Mouse (Mus musculus) forebrain, embryonic 15.5 days (tissue): Measurements from ENCODE around the gene Larp1. TPM values are rescaled to one million over a fixed set of nuclear protein-coding genes. Genes with fewer than 3 reads are reported as not detected.
"Not testable (repeated sequence)": the region's sequence is repeated elsewhere in the genome, so short reads cannot be mapped to it uniquely, and the experiment has no call there.

Experiments used
- ATAC-seq: fragments of 200-750 bp; cut with Nextera tagmentation; replicated peaks from 2 replicates; pipeline ENCODE4 v1.8.0; 2017; ENCODE audit warnings: mild to moderate bottlenecking, moderate TSS enrichment, moderate library complexity
- H3K27ac ChIP-seq: fragments of 300-500 bp; sonication (generic); replicated peaks from 2 replicates; pipeline ENCODE4 v1.5.1; 2015; ENCODE audit warnings: mild to moderate bottlenecking, inconsistent platforms
- H3K27me3 ChIP-seq: fragments of 300-500 bp; sonication (generic); 2 replicates; pipeline ENCODE4 v1.6.1; 2015; ENCODE audit warnings: inconsistent platforms
- H3K36me3 ChIP-seq: fragments of 300-500 bp; sonication (generic); 2 replicates; pipeline ENCODE4 v1.6.1; 2015; ENCODE audit warnings: mild to moderate bottlenecking, inconsistent platforms
- H3K4me1 ChIP-seq: fragments of 300-500 bp; sonication (generic); 2 replicates; pipeline ENCODE4 v1.6.1; 2015; ENCODE audit warnings: inconsistent platforms
- H3K4me2 ChIP-seq: fragments of 300-500 bp; sonication (generic); replicated peaks from 2 replicates; pipeline ENCODE4 v1.6.1; 2015; ENCODE audit warnings: mild to moderate bottlenecking, inconsistent platforms
- H3K4me3 ChIP-seq: fragments of 300-500 bp; sonication (generic); 2 replicates; pipeline ENCODE4 v1.5.1; 2015; ENCODE audit warnings: mild to moderate bottlenecking, inconsistent platforms
- H3K9ac ChIP-seq: fragments of 300-500 bp; sonication (generic); replicated peaks from 2 replicates; pipeline ENCODE4 v1.6.1; 2015; ENCODE audit warnings: mild to moderate bottlenecking, inconsistent platforms
- H3K9me3 ChIP-seq: fragments of 300-500 bp; sonication (generic); 2 replicates; pipeline ENCODE4 v1.6.1; 2016; ENCODE audit warnings: inconsistent platforms
- WGBS: fragments of 180-500 bp; shearing (Covaris S2); methylation state at CpG from one replicate; pipeline ENCODE4 v1.1.7; 2015; ENCODE audit warnings: mixed read lengths; 5-methylcytosine and 5-hydroxymethylcytosine counted together
- polyA plus RNA-seq: library from polyadenylated mRNA; unstranded; fragments of >200 nt; fragmentation: Nextera tagmentation; extraction: Ambion mirVana; gene quantifications from 2 replicates; pipeline ENCODE4 v1.2.1, GENCODE M21; 2015

Larp1 gene
- polyA plus RNA-seq, 1 experiment from 2014 or later = 18.7 TPM

- Histone ChIP-seq H3K4me1 (no peaks in the 10 kb centered on the region), H3K9me3 (no peaks in the 10 kb centered on the region), H3K9ac (no peak overlapping the region), H3K27ac (no peak overlapping the region), H3K36me3 (peaks cover 24% of the 10 kb centered on the region; the same call in 1 of the 2 replicates), H3K4me2 (no peak overlapping the region), H3K4me3 (no peak overlapping the region), H3K27me3 (no peaks in the 10 kb centered on the region)
- ATAC-seq = no peak
- 91% methylated on average over 5 of the region's 5 CpGs for WGBS
These were observed 34.1 kb downstream of the Larp1 start for GRCm38 (mm10) chr11:58042861-58043431.

- ATAC-seq = no peak
- H3K27me3 ChIP-seq = no peaks in the 10 kb centered on the region
- peaks cover 55% of the 10 kb centered on the region for H3K36me3 ChIP-seq
These were observed 37.6 kb downstream of the Larp1 start for GRCm38 (mm10) chr11:58046438-58046837.

GRCm38 (mm10) chr11:58057455-58057854, 48.6 kb downstream of the Larp1 start:
- no peak overlapping the region for H3K27ac ChIP-seq
- no peak overlapping the region for H3K4me2 ChIP-seq
- peaks cover 72% of the 10 kb centered on the region for H3K36me3 ChIP-seq
- no peaks in the 10 kb centered on the region for H3K4me1 ChIP-seq
- no peak overlapping the region for H3K9ac ChIP-seq
- 0 out of 2 replicates have a peak, but pooled peaks have one; percentile 23 for ATAC-seq
- no peaks in the 10 kb centered on the region for H3K27me3 ChIP-seq
- no peaks in the 10 kb centered on the region for H3K9me3 ChIP-seq
- no peak overlapping the region for H3K4me3 ChIP-seq
- WGBS = 42% methylated on average over 6 of the region's 6 CpGs

More at GRCm38 (mm10) chr11:58046438-58046837, 37.6 kb downstream of the Larp1 start:
- Histone ChIP-seq H3K4me3 (no peak overlapping the region), H3K4me1 (no peaks in the 10 kb centered on the region), H3K9me3 (no peaks in the 10 kb centered on the region), H3K27ac (no peak overlapping the region), H3K4me2 (no peak overlapping the region), H3K9ac (no peak overlapping the region)
- 80% methylated on average over 4 of the region's 4 CpGs for WGBS

- not testable (repeated sequence) for ATAC-seq, H3K9me3 ChIP-seq, H3K4me3 ChIP-seq, H3K9ac ChIP-seq, H3K4me1 ChIP-seq, H3K4me2 ChIP-seq, H3K27ac ChIP-seq, H3K27me3 ChIP-seq
- H3K36me3 ChIP-seq = peaks cover 50% of the 10 kb centered on the region
- WGBS = 90% methylated on average over 7 of the region's 7 CpGs
These were observed 50.9 kb downstream of the Larp1 start for GRCm38 (mm10) chr11:58059752-58060151.

GRCm38 (mm10) chr11:58061218-58061617, 52.4 kb downstream of the Larp1 start:
- 89% methylated on average over 4 of the region's 4 CpGs for WGBS
- not testable (repeated sequence) for H3K27me3 ChIP-seq
- peaks cover 36% of the 10 kb centered on the region for H3K36me3 ChIP-seq

GRCm38 (mm10) chr11:58062586-58062985, 53.7 kb downstream of the Larp1 start:
- ATAC-seq = no peak
- Histone ChIP-seq H3K4me2 (no peak overlapping the region), H3K9me3 (no peaks in the 10 kb centered on the region), H3K36me3 (peaks cover 24% of the 10 kb centered on the region), H3K4me3 (no peak overlapping the region), H3K9ac (no peak overlapping the region), H3K4me1 (peaks cover 7% of the 10 kb centered on the region), H3K27me3 (no peaks in the 10 kb centered on the region), H3K27ac (no peak overlapping the region)
- 92% methylated on average over 4 of the region's 4 CpGs for WGBS

More at GRCm38 (mm10) chr11:58061218-58061617, 52.4 kb downstream of the Larp1 start:
- H3K4me1 ChIP-seq, H3K4me2 ChIP-seq, ATAC-seq, H3K4me3 ChIP-seq, H3K9ac ChIP-seq, H3K9me3 ChIP-seq, H3K27ac ChIP-seq: not testable (repeated sequence)

- Histone ChIP-seq H3K9ac (no peak overlapping the region), H3K4me1 (peaks cover 7% of the 10 kb centered on the region), H3K27me3 (no peaks in the 10 kb centered on the region), H3K27ac (no peak overlapping the region), H3K4me2 (no peak overlapping the region), H3K36me3 (peaks cover 9% of the 10 kb centered on the region; the same call in 1 of the 2 replicates), H3K9me3 (no peaks in the 10 kb centered on the region), H3K4me3 (no peak overlapping the region)
- ATAC-seq = no peak
- 85% methylated on average over 4 of the region's 4 CpGs for WGBS
These were observed 56.2 kb downstream of the Larp1 start for GRCm38 (mm10) chr11:58065025-58065424.

- no peak for ATAC-seq
- 81% methylated on average over 3 of the region's 3 CpGs for WGBS
These were observed 64.1 kb downstream of the Larp1 start for GRCm38 (mm10) chr11:58072978-58073377.

GRCm38 (mm10) chr11:58077270-58077669, 68.4 kb downstream of the Larp1 start:
- H3K27ac ChIP-seq = no peak overlapping the region
- H3K4me2 ChIP-seq = no peak overlapping the region
- ATAC-seq = no peak
- H3K9me3 ChIP-seq = no peaks in the 10 kb centered on the region
- no peaks in the 10 kb centered on the region for H3K36me3 ChIP-seq
- H3K4me3 ChIP-seq = no peak overlapping the region
- no peaks in the 10 kb centered on the region for H3K27me3 ChIP-seq
- 76% methylated on average over 4 of the region's 4 CpGs for WGBS
- H3K4me1 ChIP-seq = no peaks in the 10 kb centered on the region
- no peak overlapping the region for H3K9ac ChIP-seq

More at GRCm38 (mm10) chr11:58072978-58073377, 64.1 kb downstream of the Larp1 start:
- Histone ChIP-seq H3K36me3 (no peaks in the 10 kb centered on the region), H3K9me3 (no peaks in the 10 kb centered on the region), H3K4me3 (no peak overlapping the region), H3K4me2 (no peak overlapping the region), H3K4me1 (no peaks in the 10 kb centered on the region), H3K9ac (no peak overlapping the region), H3K27me3 (no peaks in the 10 kb centered on the region), H3K27ac (no peak overlapping the region)

GRCm38 (mm10) chr11:58081716-58082115, 72.9 kb downstream of the Larp1 start:
- Histone ChIP-seq H3K36me3 (no peaks in the 10 kb centered on the region), H3K4me1 (no peaks in the 10 kb centered on the region), H3K27me3 (no peaks in the 10 kb centered on the region), H3K9ac (no peak overlapping the region), H3K4me3 (no peak overlapping the region), H3K9me3 (no peaks in the 10 kb centered on the region), H3K27ac (no peak overlapping the region), H3K4me2 (no peak overlapping the region)
- 89% methylated on average over 6 of the region's 6 CpGs for WGBS
- ATAC-seq = no peak

GRCm38 (mm10) chr11:58092541-58092940, 83.7 kb downstream of the Larp1 start:
- Histone ChIP-seq H3K9ac (no peak overlapping the region), H3K4me2 (no peak overlapping the region), H3K4me1 (peaks cover 2% of the 10 kb centered on the region), H3K36me3 (no peaks in the 10 kb centered on the region), H3K9me3 (no peaks in the 10 kb centered on the region), H3K27me3 (0 out of 2 replicates have a peak, but pooled peaks cover 9% of the 10 kb centered on the region), H3K4me3 (no peak overlapping the region), H3K27ac (no peak overlapping the region)
- WGBS = 66% methylated on average over 4 of the region's 4 CpGs
- ATAC-seq = no peak

GRCm38 (mm10) chr11:58093021-58093528, 84.2 kb downstream of the Larp1 start, which contains the start of gene Gm12248:
Gene Gm12248, minus strand, starts transcription at chr11:58093134.
- H3K4me3 ChIP-seq = no peak within 1 kb of the TSS
- H3K9me3 ChIP-seq = no peaks in the 10 kb centered on the region
- H3K9ac ChIP-seq = no peak within 1 kb of the TSS
- no peaks in the 10 kb centered on the region for H3K36me3 ChIP-seq
- 0 out of 2 replicates have a peak, but pooled peaks cover 9% of the 10 kb centered on the region for H3K27me3 ChIP-seq
- 15% methylated on average over 12 of the region's 12 CpGs for WGBS
- no peak for ATAC-seq
- no peak within 1 kb of the TSS for H3K4me2 ChIP-seq
- H3K27ac ChIP-seq = no peak within 1 kb of the TSS
- peaks cover 8% of the 10 kb centered on the region for H3K4me1 ChIP-seq
